Comparison of ENCODE assay signal across 8 mouse cellular contexts in genomic region chr6:124661995-124662394, GRCm38 (mm10). TPM values are rescaled to one million over a fixed set of nuclear protein-coding genes. Genes with fewer than 3 reads are reported as not detected.
DNase-seq lines count a peak whose midpoint lies in the region; ATAC-seq and TF ChIP-seq lines count a peak whose summit lies in the region.

No protein-coding gene starts in this region.

- H3K9ac ChIP-seq in neural tube, embryonic 11.5 days (ENCODE audit: low read length): peak overlapping the region; percentile 58
- H3K9ac ChIP-seq in liver, embryonic 11.5 days (ENCODE audit: low read depth, low read length): peak overlapping the region; percentile 73
- 0 out of 2 replicates have a peak overlapping the region, but pooled peaks have one; percentile 57 for H3K9ac ChIP-seq in stomach, postnatal 0 days (ENCODE audit: low read length)

- H3K27ac ChIP-seq in cerebellum, adult 2 months (ENCODE audit: insufficient read depth, low read length): peak overlapping the region; percentile 80; the same call in 1 of the 2 replicates
- H3K27ac ChIP-seq in neural tube, embryonic 11.5 days (ENCODE audit: low read depth, low read length): 0 out of 2 replicates have a peak overlapping the region, but pooled peaks have one; percentile 53
- peak overlapping the region; percentile 83 for H3K27ac ChIP-seq in liver, embryonic 11.5 days (ENCODE audit: low read depth, low read length)
- no peak overlapping the region; the same call in 1 of the 2 replicates for H3K27ac ChIP-seq in stomach, postnatal 0 days (replicated peaks)

- H3K36me3 ChIP-seq in neural tube, embryonic 11.5 days (ENCODE audit: control insufficient read depth, insufficient read depth, low read length): no peaks in the 10 kb centered on the region
- H3K36me3 ChIP-seq in liver, embryonic 11.5 days (ENCODE audit: control insufficient read depth, insufficient read depth, low read length): no peaks in the 10 kb centered on the region
- no peaks in the 10 kb centered on the region for H3K36me3 ChIP-seq in stomach, postnatal 0 days (ENCODE audit: control insufficient read depth, insufficient read depth, low read length)

- ATAC-seq in neural tube, embryonic 11.5 days (ENCODE audit: insufficient read depth, low FRiP score, low TSS enrichment): no peak
- ATAC-seq in liver, embryonic 11.5 days (replicated peaks; ENCODE audit: low FRiP score): no peak
- ATAC-seq in stomach, postnatal 0 days (ENCODE audit: low FRiP score, low TSS enrichment): no peak

- TF ChIP-seq POLR2A in cerebellum, adult 2 months (IDR thresholded peaks at IDR 0.05; ENCODE audit: borderline replicate concordance, insufficient read depth, low read length): no peak

- H3K27me3 ChIP-seq in cerebellum, adult 2 months (ENCODE audit: control insufficient read depth, insufficient read depth, low read length): no peaks in the 10 kb centered on the region
- H3K27me3 ChIP-seq in neural tube, embryonic 11.5 days (ENCODE audit: control insufficient read depth, insufficient read depth, low read length): no peaks in the 10 kb centered on the region
- no peaks in the 10 kb centered on the region for H3K27me3 ChIP-seq in liver, embryonic 11.5 days (replicated peaks; ENCODE audit: control insufficient read depth, insufficient read depth, low read length)
- no peaks in the 10 kb centered on the region for H3K27me3 ChIP-seq in stomach, postnatal 0 days (ENCODE audit: control insufficient read depth, insufficient read depth, low read length)

- no peak for TF ChIP-seq EP300 in stomach, postnatal 0 days (optimal IDR thresholded peaks at IDR 0.05)

- TF ChIP-seq CTCF in cerebellum, adult 2 months (IDR thresholded peaks at IDR 0.05; ENCODE audit: borderline replicate concordance, insufficient read depth, low read depth, low read length): no peak
- TF ChIP-seq CTCF in stomach, postnatal 0 days (IDR thresholded peaks at IDR 0.05; ENCODE audit: low read depth): no peak

- peak overlapping the region; percentile 62 for H3K4me2 ChIP-seq in neural tube, embryonic 11.5 days (ENCODE audit: low read depth)
- H3K4me2 ChIP-seq in liver, embryonic 11.5 days: peak overlapping the region; percentile 69
- H3K4me2 ChIP-seq in stomach, postnatal 0 days (replicated peaks; ENCODE audit: low read depth): peak overlapping the region; percentile 75

- no peak for DNase-seq in cerebellum, adult 2 months
- DNase-seq in cerebellum, postnatal 14 days: no peak
- no peak for DNase-seq in neural tube, embryonic 11.5 days (ENCODE audit: low spot score)
- DNase-seq in neural tube, embryonic 10.5 days (ENCODE audit: extremely low spot score, low spot score): no peak
- DNase-seq in liver, embryonic 11.5 days (ENCODE audit: low spot score): no peak
- no peak for DNase-seq in stomach, postnatal 0 days (ENCODE audit: low spot score)
- no peak for DNase-seq in frontal cortex, postnatal 14 days (ENCODE audit: low spot score in 2 of 2)
- DNase-seq in right cerebral cortex, postnatal 36 days (ENCODE audit: low spot score in 2 of 2): no peak

- H3K9me3 ChIP-seq in neural tube, embryonic 11.5 days (ENCODE audit: control insufficient read depth, low read length): no peaks in the 10 kb centered on the region
- H3K9me3 ChIP-seq in liver, embryonic 11.5 days (ENCODE audit: control insufficient read depth, low read length): no peaks in the 10 kb centered on the region
- H3K9me3 ChIP-seq in stomach, postnatal 0 days (ENCODE audit: control insufficient read depth, low read length): no peaks in the 10 kb centered on the region

- peak overlapping the region; percentile 76 for H3K4me3 ChIP-seq in cerebellum, adult 2 months (replicated peaks; ENCODE audit: insufficient read depth, low read depth, low read length)
- H3K4me3 ChIP-seq in neural tube, embryonic 11.5 days (ENCODE audit: low read depth, low read length): peak overlapping the region; percentile 47
- H3K4me3 ChIP-seq in liver, embryonic 11.5 days (ENCODE audit: low read depth, low read length): peak overlapping the region; percentile 83
- peak overlapping the region; percentile 72 for H3K4me3 ChIP-seq in stomach, postnatal 0 days (ENCODE audit: low read depth, low read length)

- WGBS in cerebellum, adult 2 months: 28% methylated on average over 6 of the region's 6 CpGs
- WGBS in neural tube, embryonic 11.5 days: 33% methylated on average over 6 of the region's 6 CpGs
- 33% methylated on average over 6 of the region's 6 CpGs for WGBS in liver, embryonic 11.5 days
- 28% methylated on average over 6 of the region's 6 CpGs for WGBS in stomach, postnatal 0 days

- H3K4me1 ChIP-seq in cerebellum, adult 2 months (ENCODE audit: control insufficient read depth, insufficient read depth, low read length): peaks cover 3% of the 10 kb centered on the region; the same call in 1 of the 2 replicates
- H3K4me1 ChIP-seq in neural tube, embryonic 11.5 days (ENCODE audit: control insufficient read depth, insufficient read depth, low read length): no peaks in the 10 kb centered on the region; the same call in 1 of the 2 replicates
- H3K4me1 ChIP-seq in liver, embryonic 11.5 days (replicated peaks; ENCODE audit: control insufficient read depth, insufficient read depth, low read length): peaks cover 11% of the 10 kb centered on the region
- H3K4me1 ChIP-seq in stomach, postnatal 0 days (replicated peaks; ENCODE audit: control insufficient read depth, insufficient read depth): no peaks in the 10 kb centered on the region

RNA-seq across cellular contexts. Expression of gene Lpcat3, which starts 0.8 kb away (rescaled TPM):
- 56.4 and 60.0 TPM in 2 replicates for polyA plus RNA-seq in cerebellum, adult 2 months (2012; rRNA removed)
- polyA plus RNA-seq in neural tube, embryonic 11.5 days (2014; fragmentation: Nextera tagmentation; extraction: Ambion mirVana): 37.3 and 42.2 TPM in 2 replicates
- polyA plus RNA-seq in liver, embryonic 11.5 days (2014; fragmentation: Nextera tagmentation; extraction: Ambion mirVana): 84.2 and 90.0 TPM in 2 replicates
- 78.8 and 79.6 TPM in 2 replicates for polyA plus RNA-seq in stomach, postnatal 0 days (2015; fragmentation: Nextera tagmentation; extraction: Ambion mirVana)

RNA-seq across cellular contexts. Expression of gene C1s2, which starts 26.1 kb away (rescaled TPM):
- polyA plus RNA-seq in cerebellum, adult 2 months (2012; rRNA removed): 0.17 and 0.18 TPM in 2 replicates
- polyA plus RNA-seq in neural tube, embryonic 11.5 days (2014; fragmentation: Nextera tagmentation; extraction: Ambion mirVana): not detected in 2 replicates
- not detected in 2 replicates for polyA plus RNA-seq in liver, embryonic 11.5 days (2014; fragmentation: Nextera tagmentation; extraction: Ambion mirVana)
- polyA plus RNA-seq in stomach, postnatal 0 days (2015; fragmentation: Nextera tagmentation; extraction: Ambion mirVana): 0.05 TPM in 1 of 2 replicates, not detected in the other

RNA-seq across cellular contexts. Expression of gene Emg1, which starts 50.0 kb away (rescaled TPM):
- polyA plus RNA-seq in cerebellum, adult 2 months (2012; rRNA removed): 93.3 and 101 TPM in 2 replicates
- polyA plus RNA-seq in neural tube, embryonic 11.5 days (2014; fragmentation: Nextera tagmentation; extraction: Ambion mirVana): 202 and 204 TPM in 2 replicates
- polyA plus RNA-seq in liver, embryonic 11.5 days (2014; fragmentation: Nextera tagmentation; extraction: Ambion mirVana): 311 and 329 TPM in 2 replicates
- polyA plus RNA-seq in stomach, postnatal 0 days (2015; fragmentation: Nextera tagmentation; extraction: Ambion mirVana): 93.9 and 94.8 TPM in 2 replicates

RNA-seq across cellular contexts. Expression of gene Phb2, which starts 50.1 kb away (rescaled TPM):
- polyA plus RNA-seq in cerebellum, adult 2 months (2012; rRNA removed): 114 and 115 TPM in 2 replicates
- 362 and 370 TPM in 2 replicates for polyA plus RNA-seq in neural tube, embryonic 11.5 days (2014; fragmentation: Nextera tagmentation; extraction: Ambion mirVana)
- polyA plus RNA-seq in liver, embryonic 11.5 days (2014; fragmentation: Nextera tagmentation; extraction: Ambion mirVana): 640 and 660 TPM in 2 replicates
- 230 and 237 TPM in 2 replicates for polyA plus RNA-seq in stomach, postnatal 0 days (2015; fragmentation: Nextera tagmentation; extraction: Ambion mirVana)
